Mouse (Mus musculus) heart, embryonic 13.5 days (tissue): ENCODE data around the gene Hecw2. TPM values are rescaled to one million over a fixed set of nuclear protein-coding genes. Genes with fewer than 3 reads are reported as not detected.

Source experiments
- ATAC-seq: fragments of 200-750 bp; cut with Nextera tagmentation; 2 replicates; pipeline ENCODE4 v1.8.0; 2017; ENCODE audit warnings: moderate TSS enrichment; ENCODE audit not compliant: insufficient number of reproducible peaks, low FRiP score, low TSS enrichment; ENCODE audit errors: extremely low read depth
- H3K27ac ChIP-seq: fragments of 300-500 bp; sonication (generic); replicated peaks from 2 replicates; pipeline ENCODE4 v1.5.1; 2015; ENCODE audit warnings: moderate library complexity, mild to moderate bottlenecking, inconsistent platforms
- H3K27me3 ChIP-seq: fragments of 300-500 bp; sonication (generic); replicated peaks from 2 replicates; pipeline ENCODE4 v1.6.1; 2015; ENCODE audit warnings: mild to moderate bottlenecking, inconsistent platforms
- H3K36me3 ChIP-seq: fragments of 300-500 bp; sonication (generic); 2 replicates; pipeline ENCODE4 v1.6.1; 2015; ENCODE audit warnings: mild to moderate bottlenecking, inconsistent platforms
- H3K4me1 ChIP-seq: fragments of 300-500 bp; sonication (generic); 2 replicates; pipeline ENCODE4 v1.6.1; 2015; ENCODE audit warnings: inconsistent platforms
- H3K4me2 ChIP-seq: fragments of 300-500 bp; sonication (generic); 2 replicates; pipeline ENCODE4 v1.6.1; 2015; ENCODE audit warnings: inconsistent platforms, mild to moderate bottlenecking, moderate library complexity
- H3K4me3 ChIP-seq: fragments of 300-500 bp; sonication (generic); 2 replicates; pipeline ENCODE4 v1.5.1; 2015; ENCODE audit warnings: moderate library complexity, mild to moderate bottlenecking, inconsistent platforms
- H3K9ac ChIP-seq: fragments of 300-500 bp; sonication (generic); 2 replicates; pipeline ENCODE4 v1.6.1; 2015; ENCODE audit warnings: inconsistent platforms, mild to moderate bottlenecking, moderate library complexity
- H3K9me3 ChIP-seq: fragments of 300-500 bp; sonication (generic); 2 replicates; pipeline ENCODE4 v1.6.1; 2016; ENCODE audit warnings: inconsistent platforms
- WGBS: fragments of 180-500 bp; shearing (Covaris S2); methylation state at CpG from one replicate; pipeline ENCODE4 v1.1.7; 2015; ENCODE audit warnings: mixed read lengths; 5-methylcytosine and 5-hydroxymethylcytosine counted together
- polyA plus RNA-seq: library from polyadenylated mRNA; unstranded; fragments of >200 nt; fragmentation: Nextera tagmentation; extraction: Ambion mirVana; gene quantifications from 2 replicates; pipeline ENCODE4 v1.2.1, GENCODE M21; 2015

Gene Hecw2
- 4.9 and 6.0 TPM in 2 replicates for polyA plus RNA-seq

GRCm38 (mm10) chr1:54194954-54195305, at the start of gene Hecw2:
Hecw2 (minus strand) TSS chr1:54195168.
- H3K27ac ChIP-seq, result peak within 1 kb of the TSS; percentile 83
- no peaks in the 10 kb centered on the region for H3K36me3 ChIP-seq
- no peaks in the 10 kb centered on the region for H3K9me3 ChIP-seq
- H3K4me1 ChIP-seq, result peaks cover 4% of the 10 kb centered on the region; the same call in 1 of the 2 replicates
- peak within 1 kb of the TSS; percentile 69 for H3K4me3 ChIP-seq
- 1% methylated on average over 38 of the region's 38 CpGs for WGBS
- peak within 1 kb of the TSS; percentile 72 for H3K4me2 ChIP-seq
- peak within 1 kb of the TSS; percentile 92 for H3K9ac ChIP-seq
- ATAC-seq, result peak; percentile 46; the same call in 1 of the 2 replicates
- H3K27me3 ChIP-seq, result no peaks in the 10 kb centered on the region

- no peaks in the 10 kb centered on the region for H3K27me3 ChIP-seq
- H3K36me3 ChIP-seq, result no peaks in the 10 kb centered on the region
- no peak overlapping the region for H3K27ac ChIP-seq
- no peak overlapping the region for H3K4me3 ChIP-seq
- no peak overlapping the region for H3K9ac ChIP-seq
- no peak overlapping the region for H3K4me2 ChIP-seq
- H3K9me3 ChIP-seq, result no peaks in the 10 kb centered on the region
- 92% methylated on average over 4 of the region's 4 CpGs for WGBS
- ATAC-seq, result no peak
- no peaks in the 10 kb centered on the region for H3K4me1 ChIP-seq
These were observed 47.8 kb upstream of the Hecw2 start for GRCm38 (mm10) chr1:54242722-54243121.

- no peaks in the 10 kb centered on the region for H3K4me1 ChIP-seq
- no peak overlapping the region for H3K4me3 ChIP-seq
- H3K36me3 ChIP-seq, result no peaks in the 10 kb centered on the region
- ATAC-seq, result no peak
- no peaks in the 10 kb centered on the region for H3K27me3 ChIP-seq
- 84% methylated on average over 3 of the region's 3 CpGs for WGBS
- H3K4me2 ChIP-seq, result no peak overlapping the region
- no peak overlapping the region for H3K9ac ChIP-seq
- H3K9me3 ChIP-seq, result no peaks in the 10 kb centered on the region
- H3K27ac ChIP-seq, result no peak overlapping the region
These were observed 25.3 kb upstream of the Hecw2 start for GRCm38 (mm10) chr1:54220273-54220672.

- H3K27ac ChIP-seq, result peak overlapping the region; percentile 83
- no peaks in the 10 kb centered on the region for H3K36me3 ChIP-seq
- no peaks in the 10 kb centered on the region for H3K9me3 ChIP-seq
- ATAC-seq, result peak; percentile 51
- peak overlapping the region; percentile 72 for H3K4me2 ChIP-seq
- H3K4me1 ChIP-seq, result no peaks in the 10 kb centered on the region
- H3K27me3 ChIP-seq, result no peaks in the 10 kb centered on the region
- H3K4me3 ChIP-seq, result peak overlapping the region; percentile 69
- H3K9ac ChIP-seq, result peak overlapping the region; percentile 92
- WGBS, result under 1% methylated on average over 104 of the region's 104 CpGs
These were observed 600 bp downstream of the Hecw2 start for GRCm38 (mm10) chr1:54194183-54194953.

GRCm38 (mm10) chr1:54193191-54193770, 1.7 kb downstream of the Hecw2 start:
- Histone ChIP-seq H3K27me3 (no peaks in the 10 kb centered on the region), H3K27ac (no peak overlapping the region), H3K9me3 (no peaks in the 10 kb centered on the region), H3K36me3 (no peaks in the 10 kb centered on the region), H3K4me2 (peak overlapping the region; percentile 72), H3K4me1 (no peaks in the 10 kb centered on the region), H3K4me3 (peak overlapping the region; percentile 69), H3K9ac (no peak overlapping the region)
- no peak for ATAC-seq
- 50% methylated on average over 7 of the region's 7 CpGs for WGBS

GRCm38 (mm10) chr1:54187579-54187978, 7.4 kb downstream of the Hecw2 start:
- ATAC-seq, result no peak
- WGBS, result 28% methylated on average over 4 of the region's 4 CpGs
- H3K4me3 ChIP-seq, result no peak overlapping the region
- H3K4me2 ChIP-seq, result peak overlapping the region; percentile 6; the same call in 1 of the 2 replicates
- no peaks in the 10 kb centered on the region for H3K27me3 ChIP-seq
- no peaks in the 10 kb centered on the region for H3K9me3 ChIP-seq
- no peak overlapping the region for H3K9ac ChIP-seq
- H3K27ac ChIP-seq, result 0 out of 2 replicates have a peak overlapping the region, but pooled peaks have one; percentile 32
- H3K36me3 ChIP-seq, result no peaks in the 10 kb centered on the region
- H3K4me1 ChIP-seq, result peaks cover 25% of the 10 kb centered on the region

- H3K36me3 ChIP-seq, result no peaks in the 10 kb centered on the region
- no peak for ATAC-seq
- H3K4me3 ChIP-seq, result no peak overlapping the region
- H3K4me1 ChIP-seq, result peaks cover 25% of the 10 kb centered on the region
- no peaks in the 10 kb centered on the region for H3K9me3 ChIP-seq
- no peak overlapping the region for H3K9ac ChIP-seq
- H3K27me3 ChIP-seq, result no peaks in the 10 kb centered on the region
- H3K4me2 ChIP-seq, result no peak overlapping the region
- no peak overlapping the region for H3K27ac ChIP-seq
- 9% methylated on average over 3 of the region's 3 CpGs for WGBS
These were observed 8.6 kb downstream of the Hecw2 start for GRCm38 (mm10) chr1:54186347-54186746.

GRCm38 (mm10) chr1:54180663-54181062, 14.3 kb downstream of the Hecw2 start:
- no peaks in the 10 kb centered on the region for H3K36me3 ChIP-seq
- H3K9me3 ChIP-seq, result no peaks in the 10 kb centered on the region
- H3K27ac ChIP-seq, result peak overlapping the region; percentile 68
- no peak overlapping the region for H3K4me2 ChIP-seq
- 5% methylated on average over 1 of the region's 2 CpGs for WGBS
- ATAC-seq, result no peak
- no peak overlapping the region for H3K4me3 ChIP-seq
- peaks cover 6% of the 10 kb centered on the region for H3K4me1 ChIP-seq
- no peak overlapping the region for H3K9ac ChIP-seq
- no peaks in the 10 kb centered on the region for H3K27me3 ChIP-seq

- Histone ChIP-seq H3K4me2 (no peak overlapping the region), H3K9me3 (no peaks in the 10 kb centered on the region), H3K27me3 (no peaks in the 10 kb centered on the region), H3K4me3 (no peak overlapping the region), H3K9ac (no peak overlapping the region), H3K4me1 (peaks cover 10% of the 10 kb centered on the region), H3K36me3 (no peaks in the 10 kb centered on the region), H3K27ac (no peak overlapping the region)
- ATAC-seq, result no peak
- 81% methylated on average over 7 of the region's 7 CpGs for whole genome bisulfite sequencing
These were observed 15.8 kb downstream of the Hecw2 start for GRCm38 (mm10) chr1:54179179-54179578.

GRCm38 (mm10) chr1:54176592-54176991, 18.4 kb downstream of the Hecw2 start:
- Histone ChIP-seq H3K36me3 (no peaks in the 10 kb centered on the region), H3K27ac (no peak overlapping the region), H3K4me2 (no peak overlapping the region), H3K27me3 (no peaks in the 10 kb centered on the region), H3K4me1 (peaks cover 12% of the 10 kb centered on the region), H3K4me3 (no peak overlapping the region), H3K9me3 (no peaks in the 10 kb centered on the region), H3K9ac (no peak overlapping the region)
- no peak for ATAC-seq
- 76% methylated on average over 2 of the region's 2 CpGs for WGBS

GRCm38 (mm10) chr1:54168014-54168413, 27.0 kb downstream of the Hecw2 start:
- H3K9me3 ChIP-seq, result no peaks in the 10 kb centered on the region
- ATAC-seq, result no peak
- H3K4me1 ChIP-seq, result no peaks in the 10 kb centered on the region
- no peak overlapping the region for H3K4me2 ChIP-seq
- no peaks in the 10 kb centered on the region for H3K27me3 ChIP-seq
- H3K9ac ChIP-seq, result no peak overlapping the region
- H3K4me3 ChIP-seq, result no peak overlapping the region
- no peak overlapping the region for H3K27ac ChIP-seq
- no peaks in the 10 kb centered on the region for H3K36me3 ChIP-seq
- 81% methylated on average over 3 of the region's 3 CpGs for WGBS

GRCm38 (mm10) chr1:54159531-54159930, 35.4 kb downstream of the Hecw2 start:
- no peaks in the 10 kb centered on the region for H3K27me3 ChIP-seq

More at GRCm38 (mm10) chr1:54159531-54159930, 35.4 kb downstream of the Hecw2 start:
- Histone ChIP-seq H3K36me3 (no peaks in the 10 kb centered on the region), H3K9me3 (no peaks in the 10 kb centered on the region), H3K4me3 (no peak overlapping the region), H3K4me1 (no peaks in the 10 kb centered on the region), H3K27ac (no peak overlapping the region), H3K9ac (no peak overlapping the region), H3K4me2 (no peak overlapping the region)
- WGBS, result 30% methylated on average over 1 of the region's 1 CpGs
- ATAC-seq, result no peak
